Mouse (Mus musculus): ENCODE data around the gene Fxyd3.

DNA sequence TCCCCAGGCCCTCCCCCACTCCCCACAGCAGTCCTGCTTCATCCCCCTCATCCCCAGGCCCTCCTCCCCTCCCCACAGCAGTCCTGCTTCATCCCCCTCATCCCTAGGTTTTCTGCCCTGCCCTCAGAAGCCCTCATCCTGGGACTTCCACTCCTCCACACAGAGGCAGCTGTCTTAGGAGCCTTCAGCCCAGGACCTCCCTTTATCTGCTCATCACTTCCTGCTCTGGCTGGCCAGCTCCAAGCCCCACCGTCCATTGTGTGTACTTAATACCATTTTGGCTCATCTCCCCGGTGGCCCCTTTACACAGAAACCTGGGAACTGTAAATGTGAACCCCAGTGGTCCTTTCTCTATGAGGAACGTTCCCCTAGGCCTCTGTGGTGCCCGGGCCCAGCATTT is 35.5 kb upstream of the Fxyd3 start:
- TF ChIP-seq ZC3H11A (IDR thresholded peaks at IDR 0.05; ENCODE audit: borderline replicate concordance, low read depth, low read length) = no peak
- TF ChIP-seq HCFC1 (IDR thresholded peaks at IDR 0.05; ENCODE audit: borderline replicate concordance, insufficient read depth, low read length) = no peak
- TF ChIP-seq MAFK (IDR thresholded peaks at IDR 0.05; ENCODE audit: insufficient read depth, low read depth, low read length) = no peak
- TF ChIP-seq ZNF384 (IDR thresholded peaks at IDR 0.05; ENCODE audit: low read depth, low read length) = no peak
- no peak for TF ChIP-seq CHD2 (IDR thresholded peaks at IDR 0.05; ENCODE audit: low read depth, low read length)
